Mouse (Mus musculus) layer of hippocampus, adult 9-10 months (tissue): ENCODE results near the gene Chmp2b.

Experiments
- DNase-seq: peaks from one replicate; pipeline ENCODE4 v3.0.0; 2022; ENCODE audit warnings: low spot score

The Chmp2b gene

DNA sequence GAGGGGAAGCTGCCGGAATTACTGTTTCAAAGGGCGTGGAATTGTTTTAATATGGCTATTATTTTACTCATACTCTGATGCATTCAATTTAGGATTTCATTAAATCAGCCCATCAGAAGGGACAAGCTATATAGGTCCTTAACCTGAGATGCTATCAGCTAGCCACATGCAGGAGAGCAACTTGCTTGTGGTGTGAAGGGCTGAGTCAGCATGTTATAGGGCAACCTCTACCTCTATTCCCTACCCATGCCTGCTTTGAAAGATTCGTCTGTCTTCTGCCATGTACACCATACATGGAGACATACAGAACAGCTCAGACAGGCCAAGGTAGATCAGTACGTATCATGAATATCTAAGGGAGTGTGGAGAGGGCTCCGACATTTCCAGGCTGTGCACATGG lies 35.8 kb downstream of the Chmp2b start:
- no peak for DNase-seq

GRCm38 (mm10) chr16:65526004-65526403 lies 36.5 kb downstream of the Chmp2b start:
- DNase-seq, result no peak

DNA sequence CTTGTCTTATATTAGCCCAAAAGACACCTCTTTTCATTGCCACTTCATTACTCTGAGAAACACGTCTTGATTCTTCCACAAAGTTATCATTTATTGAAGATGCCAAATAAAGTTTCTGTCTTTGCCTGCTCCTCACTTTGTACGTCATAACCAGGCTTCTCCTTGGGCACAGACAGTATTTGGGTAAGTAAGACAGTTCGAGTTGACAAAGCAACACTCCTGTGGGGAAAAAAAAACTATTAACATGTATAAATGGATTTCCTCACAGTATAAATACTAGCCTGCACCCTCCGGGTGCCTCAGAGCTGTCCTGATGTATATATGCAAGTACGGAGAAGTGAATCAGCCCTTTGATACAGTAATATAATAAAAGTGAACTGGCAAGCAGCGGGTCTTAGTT lies 42.3 kb downstream of the Chmp2b start, which contains the start of gene Pou1f1:
Gene Pou1f1, plus strand, starts transcription at position 301 of the 400 bp plus-strand sequence.
- DNase-seq, result no peak

- DNase-seq, result no peak
These were observed 48.3 kb downstream of the Chmp2b start for GRCm38 (mm10) chr16:65514223-65514622.

DNA sequence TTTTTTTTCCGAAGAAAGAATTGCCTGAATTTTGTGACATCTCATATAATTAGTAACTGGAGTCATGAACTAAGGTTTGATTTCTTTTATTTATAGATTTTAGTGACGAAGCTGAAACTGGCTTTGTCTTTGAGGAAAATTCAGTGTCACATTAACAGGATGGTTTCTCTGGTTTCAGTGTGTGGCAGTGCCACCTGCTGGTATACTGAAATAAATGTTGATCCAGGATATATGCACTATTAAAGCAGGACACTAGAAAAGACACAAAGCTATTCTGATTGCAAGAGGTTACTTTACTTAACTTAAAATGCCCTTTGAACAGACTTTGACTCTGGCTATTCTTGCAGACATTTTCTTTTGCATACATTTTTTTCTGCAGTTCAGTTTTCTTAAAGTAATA lies 65.5 kb downstream of the Chmp2b start:
- DNase-seq, result peak; percentile 9

DNA sequence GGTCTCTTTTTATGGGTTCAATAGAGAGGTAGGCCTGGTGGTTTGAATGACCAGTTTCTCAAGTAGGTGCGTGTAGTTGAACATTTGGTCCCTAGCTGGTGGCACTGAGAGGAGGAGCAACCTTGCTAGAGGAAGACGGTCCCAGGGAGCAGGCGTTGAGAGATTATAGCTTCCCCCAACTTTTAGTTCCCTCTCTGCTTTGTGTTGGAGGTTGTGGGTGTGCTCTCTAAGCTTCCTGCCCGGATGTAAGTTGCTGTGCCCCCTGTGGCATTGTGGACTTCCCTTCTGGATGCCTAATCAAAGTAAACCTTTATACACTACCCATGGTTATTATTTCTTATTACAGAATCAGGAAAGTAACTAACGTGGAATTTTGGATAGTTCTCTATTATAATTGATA lies 66.5 kb downstream of the Chmp2b start:
- no peak for DNase-seq
